Mouse (Mus musculus) liver, postnatal 0 days (tissue): ENCODE results near the gene Cog5. TPM values are rescaled to one million over a fixed set of nuclear protein-coding genes. Genes with fewer than 3 reads are reported as not detected.
A peak's percentile ranks its signal among the peaks of the same experiment; 100 is the strongest.

Experiments used
- ATAC-seq: fragments of 200-750 bp; cut with Nextera tagmentation; 2 replicates; pipeline ENCODE4 v1.8.0; 2017; ENCODE audit warnings: mild to moderate bottlenecking, moderate library complexity
- DNase-seq: peaks from one replicate; pipeline ENCODE4 v3.0.0-alpha.2; 2016
- H3K27ac ChIP-seq: fragments of 300-500 bp; sonication (generic); 2 replicates; pipeline ENCODE4 v1.5.1; 2014; ENCODE audit warnings: antibody characterized with exemption, moderate library complexity, mild to moderate bottlenecking, low read depth
- H3K27me3 ChIP-seq: fragments of 300-500 bp; sonication (generic); 2 replicates; pipeline ENCODE4 v1.6.1; 2014; ENCODE audit warnings: low read length, control low read depth, mixed read lengths; ENCODE audit not compliant: insufficient read depth
- H3K36me3 ChIP-seq: fragments of 300-500 bp; sonication (generic); replicated peaks from 2 replicates; pipeline ENCODE4 v1.6.1; 2014; ENCODE audit warnings: mild to moderate bottlenecking, control low read depth, low read length, moderate library complexity, mixed read lengths; ENCODE audit not compliant: insufficient read depth
- H3K4me1 ChIP-seq: fragments of 300-500 bp; sonication (generic); 2 replicates; pipeline ENCODE4 v1.6.1; 2014; ENCODE audit warnings: antibody characterized with exemption, mild to moderate bottlenecking, control low read depth; ENCODE audit not compliant: insufficient read depth
- H3K4me2 ChIP-seq: fragments of 300-500 bp; sonication (generic); 2 replicates; pipeline ENCODE4 v1.6.1; 2014; ENCODE audit warnings: low read depth, mild to moderate bottlenecking, low read length, moderate library complexity, mixed read lengths
- H3K4me3 ChIP-seq: fragments of 300-500 bp; sonication (generic); 2 replicates; pipeline ENCODE4 v1.5.1; 2014; ENCODE audit warnings: low read depth, low read length
- H3K9ac ChIP-seq: fragments of 300-500 bp; sonication (generic); replicated peaks from 2 replicates; pipeline ENCODE4 v1.6.1; 2014; ENCODE audit warnings: mild to moderate bottlenecking, moderate library complexity
- H3K9me3 ChIP-seq: fragments of 300-500 bp; sonication (generic); 2 replicates; pipeline ENCODE4 v1.6.1; 2016; ENCODE audit warnings: mild to moderate bottlenecking, control low read depth, low read length, mixed read lengths
- CTCF ChIP-seq: sonication (generic); IDR thresholded peaks from 2 replicates; pipeline ENCODE4 v1.5.1; 2016; ENCODE audit warnings: antibody characterized with exemption, low read depth
- EP300 ChIP-seq: IDR thresholded peaks from 2 replicates; pipeline ENCODE4 v1.6.1; 2016; ENCODE audit warnings: antibody characterized with exemption, low read depth, mild to moderate bottlenecking
- WGBS: fragments of 180-500 bp; shearing (Covaris S2); extraction: QIAGEN DNeasy Blood & Tissue Kit; methylation state at CpG from one replicate; pipeline ENCODE4 v1.1.7; 2014; ENCODE audit not compliant: insufficient replicate concordance; 5-methylcytosine and 5-hydroxymethylcytosine counted together
- polyA plus RNA-seq: library from polyadenylated mRNA; unstranded; fragments of >200 nt; fragmentation: Nextera tagmentation; extraction: Ambion mirVana; gene quantifications from 2 replicates; pipeline ENCODE4 v1.2.1, GENCODE M21; 2015

Cog5 gene
- polyA plus RNA-seq, 1 experiment from 2014 or later = 6.4 TPM

DNA sequence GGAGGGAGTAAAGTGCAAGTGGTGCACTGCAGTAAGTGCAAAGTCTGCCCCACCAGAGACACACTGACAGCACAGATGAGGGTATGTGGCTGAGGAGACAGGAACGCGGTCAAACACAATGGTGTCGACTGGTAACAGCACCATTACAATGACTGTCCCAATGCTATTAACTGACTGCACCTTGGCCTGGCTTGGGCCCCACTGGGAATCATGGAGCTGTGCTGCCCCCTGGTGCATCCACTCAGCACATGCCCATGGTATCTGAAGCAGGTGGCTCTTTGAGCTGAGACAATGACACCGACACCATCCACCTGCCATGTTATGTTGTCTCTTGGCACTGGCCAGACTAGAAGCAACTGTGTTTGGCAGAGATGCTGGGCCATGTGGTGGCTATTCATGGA is 272.0 kb downstream of the Cog5 start:
- peak; percentile 75 for ATAC-seq
- peak; percentile 74 for DNase-seq
- 79% methylated on average over 4 of the region's 4 CpGs for WGBS
- Histone ChIP-seq H3K9ac (no peak overlapping the region), H3K27ac (no peak overlapping the region), H3K4me1 (no peaks in the 10 kb centered on the region), H3K9me3 (no peaks in the 10 kb centered on the region), H3K4me3 (no peak overlapping the region), H3K4me2 (no peak overlapping the region), H3K36me3 (peaks cover 72% of the 10 kb centered on the region), H3K27me3 (no peaks in the 10 kb centered on the region)
- TF ChIP-seq CTCF = peak; percentile 84
- no peak for TF ChIP-seq EP300

DNA sequence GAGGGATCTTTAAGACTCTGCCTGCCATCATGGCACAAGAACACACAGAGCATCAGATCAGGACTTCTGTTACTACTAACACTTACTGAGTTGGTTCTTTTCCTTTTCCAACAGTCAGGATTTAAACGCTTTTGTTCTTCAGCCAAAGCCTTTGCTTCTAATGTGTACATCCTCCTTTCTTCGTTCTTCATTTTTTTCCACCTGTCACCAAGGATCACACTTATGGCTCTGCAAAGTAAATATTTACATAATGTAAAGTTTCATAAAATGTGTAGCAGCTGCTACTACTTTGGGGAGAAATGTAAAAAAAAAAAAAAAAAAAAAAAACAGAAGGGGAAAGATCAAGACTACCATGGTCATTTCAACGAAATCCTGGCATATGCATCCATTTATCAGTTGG is 273.8 kb downstream of the Cog5 start:
- Histone ChIP-seq H3K4me3 (no peak overlapping the region), H3K27ac (no peak overlapping the region), H3K36me3 (peaks cover 85% of the 10 kb centered on the region), H3K27me3 (no peaks in the 10 kb centered on the region), H3K4me1 (no peaks in the 10 kb centered on the region), H3K9ac (no peak overlapping the region), H3K4me2 (no peak overlapping the region), H3K9me3 (no peaks in the 10 kb centered on the region)
- ATAC-seq (no peak), DNase-seq (no peak)
- 88% methylated on average over 3 of the region's 3 CpGs for WGBS
- TF ChIP-seq EP300 (no peak), CTCF (no peak)

DNA sequence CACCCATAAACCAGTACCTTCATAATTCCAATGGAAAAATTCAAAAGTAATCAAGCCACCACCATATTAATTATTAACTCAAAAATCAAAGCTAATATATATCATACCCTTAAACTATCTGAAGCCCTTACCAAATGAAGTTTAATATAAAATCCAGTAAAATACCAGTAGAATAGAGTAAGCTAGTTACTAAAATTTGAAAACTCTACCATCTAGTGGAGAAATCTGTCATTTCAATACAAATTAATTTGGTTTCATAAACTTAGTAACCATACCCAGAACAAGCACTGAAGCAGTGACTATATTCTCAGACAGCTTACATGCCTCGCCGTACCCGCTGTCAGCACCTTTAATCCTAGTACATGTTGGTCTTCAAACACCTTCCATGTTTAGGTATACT is 277.1 kb downstream of the Cog5 start:
- ATAC-seq (no peak), DNase-seq (no peak)
- Histone ChIP-seq H3K4me2 (no peak overlapping the region), H3K27me3 (no peaks in the 10 kb centered on the region), H3K4me1 (no peaks in the 10 kb centered on the region), H3K9ac (no peak overlapping the region), H3K27ac (no peak overlapping the region), H3K9me3 (no peaks in the 10 kb centered on the region), H3K4me3 (no peak overlapping the region), H3K36me3 (peaks cover 85% of the 10 kb centered on the region)
- 95% methylated on average over 3 of the region's 3 CpGs for WGBS
- no peak for TF ChIP-seq CTCF
- TF ChIP-seq EP300 = no peak

DNA sequence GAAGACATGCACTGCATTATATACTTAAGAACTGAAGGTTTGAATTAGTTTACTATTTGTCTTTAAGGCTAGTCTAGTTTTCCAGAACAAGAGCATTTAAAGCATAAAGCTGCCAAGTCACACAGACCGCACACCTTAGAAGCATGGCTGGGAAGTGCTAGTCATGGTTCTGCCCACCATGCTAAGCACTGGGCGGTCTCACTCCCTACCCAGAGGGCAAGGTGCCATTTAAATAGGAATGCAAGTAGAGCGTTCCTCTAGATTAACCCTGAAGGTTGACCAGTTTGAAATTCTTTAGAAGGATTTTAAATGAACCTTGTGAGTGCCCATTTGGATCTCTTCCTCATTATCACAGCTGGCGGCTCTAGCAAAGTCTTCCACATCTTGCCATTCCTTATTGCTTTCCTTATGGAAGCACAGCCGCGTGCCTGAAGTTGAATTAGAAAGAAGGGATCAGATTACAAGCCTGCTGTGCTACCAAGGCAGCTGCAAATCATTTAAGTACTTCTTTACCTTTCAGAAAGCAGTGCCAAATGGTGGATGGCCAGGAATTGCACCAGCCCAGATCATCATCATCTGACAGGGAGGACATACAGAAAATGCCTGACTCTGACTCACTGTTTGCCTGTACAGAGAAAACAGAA is 282.1 kb downstream of the Cog5 start:
- H3K27ac ChIP-seq = no peak overlapping the region
- DNase-seq = no peak
- no peak for ATAC-seq
- TF ChIP-seq EP300 (no peak), CTCF (no peak)
- WGBS = 87% methylated on average over 6 of the region's 6 CpGs
- no peak overlapping the region for H3K9ac ChIP-seq
- H3K4me3 ChIP-seq = no peak overlapping the region
- peaks cover 86% of the 10 kb centered on the region for H3K36me3 ChIP-seq
- H3K9me3 ChIP-seq = no peaks in the 10 kb centered on the region
- no peaks in the 10 kb centered on the region for H3K27me3 ChIP-seq
- H3K4me2 ChIP-seq = no peak overlapping the region
- H3K4me1 ChIP-seq = no peaks in the 10 kb centered on the region

DNA sequence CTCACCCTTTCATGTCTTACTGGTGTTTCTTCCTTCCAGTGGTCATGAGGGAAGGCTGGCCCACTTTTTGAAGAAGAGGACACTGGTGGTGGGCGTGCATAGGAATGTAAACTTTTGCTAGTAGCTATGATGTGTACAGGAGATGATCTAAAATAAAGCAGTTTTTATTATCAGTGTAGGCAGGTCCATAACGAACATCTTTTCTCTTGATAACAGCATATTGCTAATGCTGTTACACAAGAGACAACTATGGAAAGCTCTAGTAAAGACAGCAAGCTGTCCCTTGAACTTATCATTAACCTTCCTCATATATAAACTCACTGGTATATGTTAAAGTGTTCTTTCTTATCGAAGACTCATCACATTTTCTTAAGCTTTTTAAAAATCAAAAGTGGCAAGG is 282.9 kb downstream of the Cog5 start:
- DNase-seq (no peak), ATAC-seq (no peak)
- Histone ChIP-seq H3K9ac (no peak overlapping the region), H3K36me3 (peaks cover 84% of the 10 kb centered on the region), H3K27ac (no peak overlapping the region), H3K27me3 (no peaks in the 10 kb centered on the region), H3K4me3 (no peak overlapping the region), H3K4me1 (no peaks in the 10 kb centered on the region), H3K9me3 (no peaks in the 10 kb centered on the region), H3K4me2 (no peak overlapping the region)
- TF ChIP-seq EP300 = no peak
- no peak for TF ChIP-seq CTCF
- 61% methylated on average over 3 of the region's 3 CpGs for WGBS

DNA sequence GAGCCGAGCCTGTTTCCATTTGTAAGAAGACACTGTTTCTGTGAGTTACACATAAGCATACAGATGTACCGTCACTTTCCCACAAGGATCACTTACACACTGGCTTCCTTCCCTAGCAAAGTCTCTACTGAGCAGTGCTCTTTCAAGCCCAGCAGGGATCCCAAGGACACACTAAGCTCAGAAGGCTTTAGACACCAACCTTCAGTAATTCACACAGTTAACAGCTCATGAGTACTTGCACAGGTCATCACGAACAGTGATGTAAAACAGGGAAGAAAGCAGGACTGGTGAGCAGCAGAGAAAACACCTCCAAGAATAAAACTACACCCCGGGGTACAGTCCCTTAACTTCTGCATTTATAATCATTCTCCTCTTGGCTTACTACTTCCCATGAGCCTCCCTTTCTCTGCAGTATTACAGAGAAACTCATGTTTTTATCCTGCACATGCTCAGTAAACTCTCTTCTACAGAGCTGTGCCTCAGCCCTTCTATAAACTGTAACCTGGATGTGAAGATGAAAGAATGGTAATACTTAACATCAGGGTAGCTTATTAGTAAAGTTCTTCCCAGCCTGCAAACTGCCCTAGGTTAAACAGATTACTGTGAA is 283.8 kb downstream of the Cog5 start:
- no peak for ATAC-seq
- TF ChIP-seq CTCF = no peak
- no peak for TF ChIP-seq EP300
- peaks cover 84% of the 10 kb centered on the region for H3K36me3 ChIP-seq
- DNase-seq = no peak
- WGBS = 85% methylated on average over 4 of the region's 4 CpGs
- H3K9ac ChIP-seq = no peak overlapping the region
- H3K4me1 ChIP-seq = peaks cover 3% of the 10 kb centered on the region
- no peak overlapping the region for H3K27ac ChIP-seq
- H3K9me3 ChIP-seq = no peaks in the 10 kb centered on the region
- no peak overlapping the region for H3K4me3 ChIP-seq
- no peaks in the 10 kb centered on the region for H3K27me3 ChIP-seq
- no peak overlapping the region for H3K4me2 ChIP-seq
